Comparison of ENCODE assay signal across 7 mouse cellular contexts in genomic region chr3:84191141-84191881, GRCm38 (mm10). TPM values are rescaled to one million over a fixed set of nuclear protein-coding genes. Genes with fewer than 3 reads are reported as not detected.
DNase-seq lines count a peak whose midpoint lies in the region; ATAC-seq lines count a peak whose summit lies in the region.

No protein-coding gene starts in this region.

- H3K4me3 ChIP-seq in heart, embryonic 13.5 days, result peak overlapping the region; percentile 66
- H3K4me3 ChIP-seq in limb, embryonic 11.5 days (ENCODE audit: low read depth, low read length), result peak overlapping the region; percentile 28
- H3K4me3 ChIP-seq in neural tube, embryonic 15.5 days (replicated peaks), result no peak overlapping the region

- H3K36me3 ChIP-seq in heart, embryonic 13.5 days, result no peaks in the 10 kb centered on the region
- no peaks in the 10 kb centered on the region for H3K36me3 ChIP-seq in limb, embryonic 11.5 days (ENCODE audit: control insufficient read depth, insufficient read depth, low read length)
- H3K36me3 ChIP-seq in neural tube, embryonic 15.5 days, result peaks cover 32% of the 10 kb centered on the region

- DNase-seq in urinary bladder, postnatal 14 days (ENCODE audit: low spot score), result peak; percentile 46
- DNase-seq in urinary bladder, postnatal 10 days (ENCODE audit: low spot score), result no peak
- peak; percentile 42 for DNase-seq in limb, embryonic 11.5 days (ENCODE audit: low spot score)
- DNase-seq in adrenal gland, adult 18-20 months (ENCODE audit: low spot score in 2 of 2), result no peak
- DNase-seq in right cerebral cortex, postnatal 36 days (ENCODE audit: low spot score in 2 of 2), result no peak

- no peak for ATAC-seq in heart, embryonic 13.5 days (ENCODE audit: extremely low read depth, insufficient number of reproducible peaks, low FRiP score, low TSS enrichment)
- ATAC-seq in limb, embryonic 11.5 days (ENCODE audit: insufficient number of reproducible peaks, low FRiP score, low TSS enrichment, low read depth), result no peak
- peak; percentile 56 for ATAC-seq in neural tube, embryonic 15.5 days (ENCODE audit: low FRiP score)

- H3K9me3 ChIP-seq in heart, embryonic 13.5 days, result no peaks in the 10 kb centered on the region
- H3K9me3 ChIP-seq in limb, embryonic 11.5 days (ENCODE audit: control insufficient read depth, low read length), result no peaks in the 10 kb centered on the region
- no peaks in the 10 kb centered on the region for H3K9me3 ChIP-seq in neural tube, embryonic 15.5 days (replicated peaks)

- no peak overlapping the region for H3K27ac ChIP-seq in heart, embryonic 13.5 days (replicated peaks)
- H3K27ac ChIP-seq in limb, embryonic 11.5 days (replicated peaks; ENCODE audit: low read depth, low read length), result no peak overlapping the region
- no peak overlapping the region for H3K27ac ChIP-seq in neural tube, embryonic 15.5 days (replicated peaks)

- H3K9ac ChIP-seq in heart, embryonic 13.5 days, result peak overlapping the region; percentile 81
- H3K9ac ChIP-seq in limb, embryonic 11.5 days (ENCODE audit: low read length), result no peak overlapping the region
- no peak overlapping the region for H3K9ac ChIP-seq in neural tube, embryonic 15.5 days (replicated peaks)

- WGBS in heart, embryonic 13.5 days, result 32% methylated on average over 21 of the region's 21 CpGs
- 39% methylated on average over 21 of the region's 21 CpGs for WGBS in limb, embryonic 11.5 days
- WGBS in neural tube, embryonic 15.5 days, result 49% methylated on average over 21 of the region's 21 CpGs

- peak overlapping the region; percentile 76 for H3K4me2 ChIP-seq in heart, embryonic 13.5 days
- peak overlapping the region; percentile 36 for H3K4me2 ChIP-seq in limb, embryonic 11.5 days (ENCODE audit: low read depth, severe bottlenecking)
- peak overlapping the region; percentile 41; the same call in 1 of the 2 replicates for H3K4me2 ChIP-seq in neural tube, embryonic 15.5 days

- H3K27me3 ChIP-seq in heart, embryonic 13.5 days (replicated peaks), result peaks cover 11% of the 10 kb centered on the region
- H3K27me3 ChIP-seq in limb, embryonic 11.5 days (ENCODE audit: control insufficient read depth, insufficient read depth, low read length), result peaks cover 14% of the 10 kb centered on the region
- no peaks in the 10 kb centered on the region for H3K27me3 ChIP-seq in neural tube, embryonic 15.5 days (replicated peaks)

- H3K4me1 ChIP-seq in heart, embryonic 13.5 days, result peaks cover 11% of the 10 kb centered on the region
- H3K4me1 ChIP-seq in limb, embryonic 11.5 days (ENCODE audit: control insufficient read depth, insufficient read depth, low read length), result peaks cover 5% of the 10 kb centered on the region
- H3K4me1 ChIP-seq in neural tube, embryonic 15.5 days, result peaks cover 19% of the 10 kb centered on the region

RNA-seq across cellular contexts. Expression of gene Gm6525, which starts 17.4 kb away (rescaled TPM):
- 0.24 and 0.28 TPM in 2 replicates for polyA plus RNA-seq in heart, embryonic 13.5 days (2015; fragmentation: Nextera tagmentation; extraction: Ambion mirVana)
- polyA plus RNA-seq in limb, embryonic 11.5 days (2014; fragmentation: Nextera tagmentation; extraction: Ambion mirVana), result 0.44 and 0.63 TPM in 2 replicates
- 1.9 and 2.4 TPM in 2 replicates for polyA plus RNA-seq in neural tube, embryonic 15.5 days (2015; fragmentation: Nextera tagmentation; extraction: Ambion mirVana)
- total RNA-seq in adrenal gland, adult 18-20 months (2021), result under 1 TPM in 1 of 2 experiments, not detected in 1; 0.30 TPM

RNA-seq across cellular contexts. Expression of gene Mnd1, which starts 35.7 kb away (rescaled TPM):
- 7.6 and 9.2 TPM in 2 replicates for polyA plus RNA-seq in heart, embryonic 13.5 days (2015; fragmentation: Nextera tagmentation; extraction: Ambion mirVana)
- polyA plus RNA-seq in limb, embryonic 11.5 days (2014; fragmentation: Nextera tagmentation; extraction: Ambion mirVana), result 14.6 and 16.6 TPM in 2 replicates
- 1.4 and 4.5 TPM in 2 replicates for polyA plus RNA-seq in neural tube, embryonic 15.5 days (2015; fragmentation: Nextera tagmentation; extraction: Ambion mirVana)
- total RNA-seq in adrenal gland, adult 18-20 months (2021), result 10 to 100 TPM in 1 of 2 experiments, 1 to 10 TPM in 1; 9.8 to 10.2 TPM

Comparison
In these comparisons a context has a peak if more than half of its experiments do, and no peak if none do; other contexts are left out.
1. DNase-seq: peak in urinary bladder, postnatal 14 days (single experiment) and limb, embryonic 11.5 days (single experiment); none in urinary bladder, postnatal 10 days (single experiment), adrenal gland, adult 18-20 months (0 of 2) and right cerebral cortex, postnatal 36 days (0 of 2).
2. Peak in every context shown above with its lines, with median percentiles within 50 percentile points of each other: H3K4me2 ChIP-seq.